Mouse (Mus musculus): ENCODE results near the gene Cyp4a14. TPM values are rescaled to one million over a fixed set of nuclear protein-coding genes. Genes with fewer than 3 reads are reported as not detected.
"Not testable (repeated sequence)": the region's sequence is repeated elsewhere in the genome, so short reads cannot be mapped to it uniquely, and the experiment has no call there.

Gene Cyp4a14
- not detected in 2 replicates for polyA plus RNA-seq (2012; ENCODE audit: insufficient read depth, insufficient read length, missing spikeins)

- TF ChIP-seq CTCF (IDR thresholded peaks at IDR 0.05; ENCODE audit: low read depth, low read length) (no peak), POLR2A (IDR thresholded peaks at IDR 0.05; ENCODE audit: borderline replicate concordance, low read depth, low read length) (no peak)
- Histone ChIP-seq H3K27ac (ENCODE audit: insufficient read depth, low read depth, low read length) (no peak within 1 kb of the TSS), H3K4me1 (ENCODE audit: control insufficient read depth, insufficient read depth, low read length) (no peaks in the 10 kb centered on the region), H3K4me3 (ENCODE audit: insufficient read depth, low read length) (no peak within 1 kb of the TSS)
Observed at GRCm38 (mm10) chr4:115496001-115496400, at the start of gene Cyp4a14. Gene Cyp4a14 (minus strand): TSS chr4:115496142.

GRCm38 (mm10) chr4:115545101-115545500, 49.2 kb upstream of the Cyp4a14 start:
- H3K4me1 ChIP-seq (ENCODE audit: control insufficient read depth, insufficient read depth, low read length) = no peaks in the 10 kb centered on the region
- TF ChIP-seq CTCF (IDR thresholded peaks at IDR 0.05; ENCODE audit: low read depth, low read length) = no peak
- TF ChIP-seq POLR2A (IDR thresholded peaks at IDR 0.05; ENCODE audit: borderline replicate concordance, low read depth, low read length) = no peak
- no peak overlapping the region for H3K4me3 ChIP-seq (ENCODE audit: insufficient read depth, low read length)
- H3K27ac ChIP-seq (ENCODE audit: insufficient read depth, low read depth, low read length) = no peak overlapping the region

GRCm38 (mm10) chr4:115521766-115522165, 25.8 kb upstream of the Cyp4a14 start:
- Histone ChIP-seq H3K4me1 (ENCODE audit: control insufficient read depth, insufficient read depth, low read length) (no peaks in the 10 kb centered on the region), H3K4me3 (ENCODE audit: insufficient read depth, low read length) (no peak overlapping the region), H3K27ac (ENCODE audit: insufficient read depth, low read depth, low read length) (no peak overlapping the region)
- TF ChIP-seq POLR2A (IDR thresholded peaks at IDR 0.05; ENCODE audit: borderline replicate concordance, low read depth, low read length) = no peak
- no peak for TF ChIP-seq CTCF (IDR thresholded peaks at IDR 0.05; ENCODE audit: low read depth, low read length)

GRCm38 (mm10) chr4:115519444-115519843, 23.5 kb upstream of the Cyp4a14 start:
- Histone ChIP-seq H3K4me3 (ENCODE audit: insufficient read depth, low read length) (no peak overlapping the region), H3K4me1 (ENCODE audit: control insufficient read depth, insufficient read depth, low read length) (no peaks in the 10 kb centered on the region), H3K27ac (ENCODE audit: insufficient read depth, low read depth, low read length) (no peak overlapping the region)
- TF ChIP-seq POLR2A (IDR thresholded peaks at IDR 0.05; ENCODE audit: borderline replicate concordance, low read depth, low read length) (no peak), CTCF (IDR thresholded peaks at IDR 0.05; ENCODE audit: low read depth, low read length) (no peak)

- not testable (repeated sequence) for H3K27ac ChIP-seq (ENCODE audit: insufficient read depth, low read depth, low read length); H3K4me1 ChIP-seq (ENCODE audit: control insufficient read depth, insufficient read depth, low read length); H3K4me3 ChIP-seq (ENCODE audit: insufficient read depth, low read length)
Observed at GRCm38 (mm10) chr4:115518000-115518399, 22.1 kb upstream of the Cyp4a14 start, which contains the start of gene Cyp4a10. Gene Cyp4a10 (plus strand): TSS chr4:115518264.

- H3K27ac ChIP-seq (ENCODE audit: insufficient read depth, low read depth, low read length); H3K4me3 ChIP-seq (ENCODE audit: insufficient read depth, low read length); H3K4me1 ChIP-seq (ENCODE audit: control insufficient read depth, insufficient read depth, low read length): not testable (repeated sequence)
Observed at GRCm38 (mm10) chr4:115513964-115514363, 18.0 kb upstream of the Cyp4a14 start.

GRCm38 (mm10) chr4:115497466-115497865, 1.5 kb upstream of the Cyp4a14 start:
- no peak for TF ChIP-seq CTCF (IDR thresholded peaks at IDR 0.05; ENCODE audit: low read depth, low read length)
- no peak for TF ChIP-seq POLR2A (IDR thresholded peaks at IDR 0.05; ENCODE audit: borderline replicate concordance, low read depth, low read length)

GRCm38 (mm10) chr4:115481006-115481652, 14.8 kb downstream of the Cyp4a14 start:
- H3K4me3 ChIP-seq (ENCODE audit: insufficient read depth, low read length) = no peak overlapping the region
- no peak for TF ChIP-seq CTCF (IDR thresholded peaks at IDR 0.05; ENCODE audit: low read depth, low read length)
- no peak for TF ChIP-seq POLR2A (IDR thresholded peaks at IDR 0.05; ENCODE audit: borderline replicate concordance, low read depth, low read length)
- H3K27ac ChIP-seq (ENCODE audit: insufficient read depth, low read depth, low read length) = no peak overlapping the region
- H3K4me1 ChIP-seq (ENCODE audit: control insufficient read depth, insufficient read depth, low read length) = no peaks in the 10 kb centered on the region

More at GRCm38 (mm10) chr4:115497466-115497865, 1.5 kb upstream of the Cyp4a14 start:
- no peak overlapping the region for H3K4me3 ChIP-seq (ENCODE audit: insufficient read depth, low read length)
- H3K27ac ChIP-seq (ENCODE audit: insufficient read depth, low read depth, low read length) = no peak overlapping the region
- no peaks in the 10 kb centered on the region for H3K4me1 ChIP-seq (ENCODE audit: control insufficient read depth, insufficient read depth, low read length)

GRCm38 (mm10) chr4:115476051-115476450, 19.9 kb downstream of the Cyp4a14 start:
- not testable (repeated sequence) for H3K27ac ChIP-seq (ENCODE audit: insufficient read depth, low read depth, low read length); H3K4me3 ChIP-seq (ENCODE audit: insufficient read depth, low read length); H3K4me1 ChIP-seq (ENCODE audit: control insufficient read depth, insufficient read depth, low read length)

GRCm38 (mm10) chr4:115473585-115473984, 22.4 kb downstream of the Cyp4a14 start:
- H3K4me1 ChIP-seq (ENCODE audit: control insufficient read depth, insufficient read depth, low read length); H3K27ac ChIP-seq (ENCODE audit: insufficient read depth, low read depth, low read length); H3K4me3 ChIP-seq (ENCODE audit: insufficient read depth, low read length): not testable (repeated sequence)

GRCm38 (mm10) chr4:115452304-115452703, 43.6 kb downstream of the Cyp4a14 start, which contains the start of gene Cyp4a30b:
Gene Cyp4a30b (plus strand): TSS chr4:115452604.
- TF ChIP-seq CTCF (IDR thresholded peaks at IDR 0.05; ENCODE audit: low read depth, low read length) (no peak), POLR2A (IDR thresholded peaks at IDR 0.05; ENCODE audit: borderline replicate concordance, low read depth, low read length) (no peak)
- Histone ChIP-seq H3K4me1 (ENCODE audit: control insufficient read depth, insufficient read depth, low read length) (no peaks in the 10 kb centered on the region), H3K27ac (ENCODE audit: insufficient read depth, low read depth, low read length) (no peak within 1 kb of the TSS), H3K4me3 (ENCODE audit: insufficient read depth, low read length) (no peak within 1 kb of the TSS)
